Mouse (Mus musculus) ES-E14 (cell line): ENCODE measurements at regions not wholly inside any gene's neighbourhood (a gene's known extent, or its start where the extent isn't known, plus 50 kb on each side); places are given as distances from the start of the nearest gene placed in this dataset.

Source experiments
- CHD2 ChIP-seq: IDR thresholded peaks from 2 replicates; pipeline ENCODE4 v1.6.1; 2014; ENCODE audit warnings: mild to moderate bottlenecking, low read depth, low read length, inconsistent platforms
- ZC3H11A ChIP-seq: IDR thresholded peaks from 2 replicates; pipeline ENCODE4 v1.6.1; 2012; ENCODE audit warnings: low read depth, mild to moderate bottlenecking, inconsistent platforms, low read length, borderline replicate concordance
- ZNF384 ChIP-seq: IDR thresholded peaks from 2 replicates; pipeline ENCODE4 v1.6.1; 2012; ENCODE audit warnings: low read depth, low read length, inconsistent platforms

GRCm38 (mm10) chr17:84858830-84859229, 68.2 kb upstream of the Lrpprc start:
- TF ChIP-seq CHD2 (no peak), ZC3H11A (no peak), ZNF384 (no peak)
